Mouse (Mus musculus) liver, adult 2 months (tissue): ENCODE data around the gene Ccdc162. TPM values are rescaled to one million over a fixed set of nuclear protein-coding genes. Genes with fewer than 3 reads are reported as not detected.
"Not testable (repeated sequence)": the region's sequence is repeated elsewhere in the genome, so short reads cannot be mapped to it uniquely, and the experiment has no call there.

Experiments used
- DNase-seq: peaks from one replicate; pipeline ENCODE4 v3.0.0-alpha.2; 2011; ENCODE audit warnings: low read depth, low spot score; ENCODE audit errors: extremely low read depth
- H3K27ac ChIP-seq: fragments of 200-500 bp; replicated peaks from 2 replicates; pipeline ENCODE4 v1.5.1; 2012; ENCODE audit warnings: low read depth, mild to moderate bottlenecking, control low read depth, inconsistent platforms, low read length; ENCODE audit not compliant: insufficient read depth
- H3K27me3 ChIP-seq: fragments of 200-500 bp; 2 replicates; pipeline ENCODE4 v1.6.1; 2012; ENCODE audit warnings: mild to moderate bottlenecking, moderate library complexity, low read length, inconsistent platforms; ENCODE audit not compliant: control insufficient read depth, insufficient read depth
- H3K36me3 ChIP-seq: fragments of 200-500 bp; 2 replicates; pipeline ENCODE4 v1.6.1; 2012; ENCODE audit warnings: low read length, inconsistent platforms; ENCODE audit not compliant: control insufficient read depth, insufficient read depth
- H3K4me1 ChIP-seq: fragments of 200-500 bp; 2 replicates; pipeline ENCODE4 v1.6.1; 2011; ENCODE audit warnings: low read length; ENCODE audit not compliant: control insufficient read depth, insufficient read depth
- H3K4me3 ChIP-seq: fragments of 200-500 bp; 2 replicates; pipeline ENCODE4 v1.5.1; 2011; ENCODE audit warnings: low read depth, mild to moderate bottlenecking, control low read depth, low read length, moderate library complexity; ENCODE audit not compliant: insufficient read depth
- H3K79me2 ChIP-seq: fragments of 200-500 bp; 2 replicates; pipeline ENCODE4 v1.6.1; 2012; ENCODE audit warnings: inconsistent platforms, mild to moderate bottlenecking, low read length, moderate library complexity; ENCODE audit not compliant: control insufficient read depth, insufficient read depth
- H3K9ac ChIP-seq: fragments of 200-500 bp; 2 replicates; pipeline ENCODE4 v1.6.1; 2012; ENCODE audit warnings: low read depth, mild to moderate bottlenecking, control low read depth, inconsistent platforms, low read length
- CTCF ChIP-seq: fragments of 200-500 bp; IDR thresholded peaks from 2 replicates; pipeline ENCODE4 v1.5.1; 2011; ENCODE audit warnings: low read depth, low read length, control low read depth
- POLR2A ChIP-seq: fragments of 200-500 bp; IDR thresholded peaks from 2 replicates; pipeline ENCODE4 v1.6.1; 2011; ENCODE audit warnings: low read length, control low read depth; ENCODE audit not compliant: insufficient read depth; ENCODE audit errors: extremely low read depth
- WGBS: fragments of 180-500 bp; shearing (Covaris S2); methylation state at CpG from one replicate; pipeline ENCODE4 v1.1.7; 2018; 5-methylcytosine and 5-hydroxymethylcytosine counted together
- polyA plus RNA-seq: library from polyadenylated mRNA; depleted of rRNA; stranded (reverse); fragments of >200 nt; gene quantifications from 2 replicates; pipeline ENCODE4 v1.2.3, GENCODE M21; 2012
- total RNA-seq: library from RNA; depleted of rRNA; stranded (reverse); fragments of >200 nt; gene quantifications from 2 replicates; pipeline ENCODE4 v1.2.3, GENCODE M21; 2014

Gene Ccdc162
- total and polyA plus RNA-seq, 2 experiments = 6.0 to 10.3 TPM

- Histone ChIP-seq H3K27ac (no peak overlapping the region), H3K79me2 (no peaks in the 10 kb centered on the region), H3K4me1 (no peaks in the 10 kb centered on the region), H3K36me3 (no peaks in the 10 kb centered on the region), H3K4me3 (no peak overlapping the region), H3K9ac (no peak overlapping the region), H3K27me3 (no peaks in the 10 kb centered on the region)
- WGBS = 81% methylated on average over 1 of the region's 1 CpGs
- no peak for DNase-seq
- no peak for TF ChIP-seq POLR2A
- TF ChIP-seq CTCF = no peak
Observed at GRCm38 (mm10) chr10:41665498-41665897, 50.9 kb downstream of the Ccdc162 start.

GRCm38 (mm10) chr10:41659671-41660070 lies 56.8 kb downstream of the Ccdc162 start:
- not testable (repeated sequence) for DNase-seq, H3K4me1 ChIP-seq, H3K27ac ChIP-seq, H3K9ac ChIP-seq, H3K27me3 ChIP-seq, H3K79me2 ChIP-seq, H3K4me3 ChIP-seq, H3K36me3 ChIP-seq
- 96% methylated on average over 6 of the region's 6 CpGs for WGBS

GRCm38 (mm10) chr10:41655684-41656083 lies 60.8 kb downstream of the Ccdc162 start:
- H3K9ac ChIP-seq, H3K4me3 ChIP-seq, H3K27me3 ChIP-seq, H3K36me3 ChIP-seq, DNase-seq, H3K27ac ChIP-seq, H3K79me2 ChIP-seq, H3K4me1 ChIP-seq: not testable (repeated sequence)

GRCm38 (mm10) chr10:41652988-41653387 lies 63.4 kb downstream of the Ccdc162 start:
- no peaks in the 10 kb centered on the region for H3K27me3 ChIP-seq
- no peak overlapping the region for H3K9ac ChIP-seq
- H3K36me3 ChIP-seq = no peaks in the 10 kb centered on the region
- 66% methylated on average over 7 of the region's 7 CpGs for WGBS
- DNase-seq = no peak
- H3K4me3 ChIP-seq = no peak overlapping the region
- TF ChIP-seq POLR2A (no peak), CTCF (no peak)
- no peak overlapping the region for H3K27ac ChIP-seq
- no peaks in the 10 kb centered on the region for H3K4me1 ChIP-seq
- H3K79me2 ChIP-seq = no peaks in the 10 kb centered on the region

- Histone ChIP-seq H3K27me3 (no peaks in the 10 kb centered on the region), H3K27ac (no peak overlapping the region), H3K4me1 (no peaks in the 10 kb centered on the region), H3K36me3 (no peaks in the 10 kb centered on the region), H3K79me2 (no peaks in the 10 kb centered on the region), H3K9ac (no peak overlapping the region), H3K4me3 (no peak overlapping the region)
- DNase-seq = no peak
- WGBS = 61% methylated on average over 6 of the region's 6 CpGs
- TF ChIP-seq CTCF (no peak), POLR2A (no peak)
Observed at GRCm38 (mm10) chr10:41652094-41652775, 64.2 kb downstream of the Ccdc162 start.

- WGBS = 94% methylated on average over 3 of the region's 3 CpGs
- TF ChIP-seq CTCF (no peak), POLR2A (no peak)
Observed at GRCm38 (mm10) chr10:41651532-41651931, 64.9 kb downstream of the Ccdc162 start.

More at GRCm38 (mm10) chr10:41651532-41651931, 64.9 kb downstream of the Ccdc162 start:
- Histone ChIP-seq H3K9ac (no peak overlapping the region), H3K4me3 (no peak overlapping the region), H3K79me2 (no peaks in the 10 kb centered on the region), H3K27ac (no peak overlapping the region), H3K27me3 (no peaks in the 10 kb centered on the region), H3K36me3 (no peaks in the 10 kb centered on the region), H3K4me1 (no peaks in the 10 kb centered on the region)
- DNase-seq = no peak
